In genomic region chr5:131772616-131773015, GRCm38 (mm10) we compare ENCODE assay signal across 15 mouse cellular contexts.
"Had no signal": no experiment of that assay in that cellular context is flagged by ENCODE, and none has a peak within 500 bp of the region (broad histone marks: within the 10 kb centered on the region; RNA-seq: fewer than 3 reads in every experiment).

No protein-coding gene starts in this region.

- H3K27me3 ChIP-seq: lung, embryonic 15.5 days; midbrain, embryonic 15.5 days had no signal

- H3K36me3 ChIP-seq: limb, embryonic 12.5 days; liver, embryonic 13.5 days; lung, embryonic 15.5 days; midbrain, embryonic 15.5 days had no signal

- H3K4me1 ChIP-seq: lung, embryonic 15.5 days had no signal

- ATAC-seq: liver, postnatal 0 days; midbrain, embryonic 15.5 days had no signal

- H3K4me3 ChIP-seq: limb, embryonic 12.5 days; liver, embryonic 13.5 days; lung, embryonic 15.5 days; megakaryocyte, embryonic 14.5 days; midbrain, embryonic 15.5 days had no signal

- H3K4me2 ChIP-seq: limb, embryonic 12.5 days; liver, embryonic 13.5 days; lung, embryonic 15.5 days; midbrain, embryonic 11.5 days; midbrain, embryonic 15.5 days had no signal

- H3K9me3 ChIP-seq: limb, embryonic 12.5 days; liver, embryonic 13.5 days; lung, embryonic 15.5 days; midbrain, embryonic 15.5 days had no signal

- H3K9ac ChIP-seq: limb, embryonic 12.5 days; liver, embryonic 13.5 days; liver, postnatal 0 days; lung, embryonic 15.5 days; midbrain, embryonic 15.5 days had no signal

- H3K27ac ChIP-seq: kidney, postnatal 0 days; limb, embryonic 12.5 days; liver, embryonic 13.5 days; lung, embryonic 15.5 days; macrophage; midbrain, embryonic 15.5 days had no signal

- DNase-seq: kidney, adult 9 months; kidney, postnatal 36 days; liver; liver, embryonic 13.5 days; liver, postnatal 0 days; lung, postnatal 14 days; right cerebral cortex, postnatal 14 days; thymus, postnatal 4 days had no signal
